Mouse (Mus musculus): Measurements from ENCODE around the gene Tcstv3.
"Not testable (repeated sequence)": the region's sequence is repeated elsewhere in the genome, so short reads cannot be mapped to it uniquely, and the experiment has no call there.

Gene Tcstv3

DNA sequence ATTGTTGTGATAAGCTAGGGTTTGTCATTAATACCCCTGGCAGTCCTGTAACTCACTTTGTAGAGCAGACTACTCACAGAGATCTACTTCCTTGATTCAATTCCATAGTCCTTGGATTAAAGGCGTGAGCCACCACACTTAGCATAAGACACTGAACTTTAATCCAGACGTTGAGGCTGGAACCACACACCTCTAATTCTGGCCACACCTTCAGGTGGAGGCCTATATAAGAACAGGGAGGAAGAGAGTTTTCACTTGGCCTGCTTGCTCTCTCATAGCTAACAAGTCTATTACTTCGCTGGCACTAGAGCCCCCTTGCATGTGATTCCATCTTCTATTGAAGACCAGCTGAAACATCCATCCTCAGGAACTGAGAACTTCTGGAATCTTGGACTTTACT lies at the start of gene Tcstv3:
Gene Tcstv3 (plus strand): TSS at position 301 of the 400 bp plus-strand sequence.
- DNase-seq (ENCODE audit: low spot score in 2 of 2) = not testable (repeated sequence)

DNA sequence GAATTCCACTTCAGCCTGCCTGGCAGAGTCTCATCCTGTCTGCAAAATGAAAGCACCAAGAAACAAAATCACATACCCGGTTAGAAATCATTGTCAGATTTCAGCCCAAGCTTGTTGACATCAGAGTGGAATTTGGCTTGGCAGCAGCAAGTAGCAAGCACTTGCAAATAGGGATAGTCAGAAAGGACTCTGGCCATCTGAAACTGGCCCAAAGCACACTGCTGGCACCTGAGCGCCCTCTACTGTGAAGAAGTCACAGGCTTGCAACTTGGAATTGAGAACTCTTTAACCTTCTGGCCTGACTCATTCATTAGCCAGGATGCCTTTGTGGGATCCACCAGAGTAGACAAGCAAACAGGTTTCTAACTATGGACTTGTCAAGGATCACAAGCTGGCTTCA lies 38.8 kb upstream of the Tcstv3 start:
- not testable (repeated sequence) for DNase-seq (ENCODE audit: low spot score in 2 of 2)

DNA sequence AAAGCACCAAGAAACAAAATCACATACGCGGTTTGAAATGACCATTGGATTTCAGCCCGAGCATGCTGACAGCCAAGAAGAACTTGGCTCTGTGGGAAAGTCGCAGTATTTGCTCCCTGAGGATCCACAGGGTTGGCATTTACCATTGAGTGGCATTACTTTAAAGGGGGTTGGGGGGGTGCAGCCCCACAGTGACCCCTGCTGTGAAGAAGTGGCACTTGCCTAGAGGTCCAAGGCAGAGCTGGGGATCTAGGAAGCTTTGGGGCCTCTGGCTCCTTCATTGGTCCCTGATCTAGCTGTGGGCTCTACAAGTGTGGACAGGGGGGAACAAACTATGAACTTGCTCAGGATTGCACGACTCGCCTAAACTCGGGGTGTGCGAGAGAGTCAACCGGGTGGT lies 37.9 kb upstream of the Tcstv3 start:
- no peak for DNase-seq (ENCODE audit: low spot score in 2 of 2)

DNA sequence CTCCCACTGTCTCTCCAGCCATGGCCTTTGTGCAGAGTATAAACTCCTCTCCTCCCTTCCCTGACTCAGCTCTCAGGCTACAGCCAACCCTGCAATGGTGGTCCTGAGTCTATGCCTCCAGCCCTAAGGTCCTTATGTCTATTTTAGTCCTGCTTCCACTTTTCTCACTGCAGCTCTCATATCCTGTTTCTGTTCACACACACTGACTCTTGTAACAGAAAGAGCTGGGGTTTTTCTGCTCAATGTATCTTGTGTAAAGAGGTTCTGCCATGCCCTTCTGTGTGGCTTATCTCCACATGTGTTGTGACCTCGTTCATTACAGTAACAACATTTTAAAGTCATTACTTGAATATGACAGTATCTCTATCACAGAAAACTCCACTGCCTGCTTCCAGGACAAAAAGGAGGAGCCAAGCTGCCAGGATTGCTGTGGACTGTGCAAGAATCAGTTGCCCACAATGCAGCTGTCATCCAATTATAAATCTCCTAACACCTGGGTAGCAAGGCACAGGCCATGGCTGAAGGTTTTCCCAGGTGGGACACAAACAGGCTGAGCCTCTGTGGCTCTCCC lies 17.3 kb upstream of the Tcstv3 start:
- no peak for DNase-seq (ENCODE audit: low spot score in 2 of 2)

DNA sequence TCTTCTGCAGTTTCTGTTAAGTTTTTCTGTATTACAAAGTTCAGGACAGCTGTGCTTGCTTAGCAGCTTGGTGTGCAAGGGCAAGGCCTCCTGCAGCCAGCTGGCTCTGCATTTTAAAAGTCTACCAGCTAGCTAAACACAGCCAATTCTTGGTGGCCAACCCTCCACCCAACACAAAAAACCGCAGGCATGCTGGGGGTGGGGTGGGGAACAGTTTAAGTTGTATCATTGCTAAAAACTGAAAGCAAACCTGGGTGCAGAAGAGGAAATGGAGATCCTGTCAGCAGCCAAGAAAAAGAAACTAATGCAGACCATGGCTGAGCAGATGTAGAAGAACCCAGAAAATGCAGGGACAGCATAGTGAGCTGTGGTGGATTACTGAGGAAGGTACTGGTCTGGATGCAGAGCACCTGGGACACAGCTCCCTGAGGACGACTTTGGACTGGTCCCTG lies 16.7 kb upstream of the Tcstv3 start, which contains the start of gene BC147527:
Gene BC147527 (plus strand): TSS at position 402 of the 452 bp plus-strand sequence.
- no peak for DNase-seq (ENCODE audit: low spot score in 2 of 2)

DNA sequence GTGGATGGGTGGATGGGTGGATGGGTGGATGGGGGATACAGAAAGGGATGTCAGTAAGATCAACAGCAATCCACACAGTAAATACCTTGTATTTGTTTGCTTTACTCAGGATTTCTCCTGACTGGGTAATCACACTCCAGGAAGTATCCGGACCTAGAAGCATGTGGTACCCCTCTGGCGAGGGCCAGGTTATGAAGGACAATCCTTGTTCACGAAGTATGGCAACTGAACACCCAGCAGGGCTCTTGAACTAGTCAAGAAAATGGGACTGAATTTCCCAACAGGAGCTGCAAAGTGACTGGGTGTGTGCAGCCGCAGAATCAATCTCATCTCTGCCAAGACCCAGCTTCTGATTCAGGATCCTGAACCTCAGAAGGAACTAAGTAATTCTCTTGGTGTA lies 15.8 kb upstream of the Tcstv3 start:
- DNase-seq (ENCODE audit: low spot score in 2 of 2) = no peak

DNA sequence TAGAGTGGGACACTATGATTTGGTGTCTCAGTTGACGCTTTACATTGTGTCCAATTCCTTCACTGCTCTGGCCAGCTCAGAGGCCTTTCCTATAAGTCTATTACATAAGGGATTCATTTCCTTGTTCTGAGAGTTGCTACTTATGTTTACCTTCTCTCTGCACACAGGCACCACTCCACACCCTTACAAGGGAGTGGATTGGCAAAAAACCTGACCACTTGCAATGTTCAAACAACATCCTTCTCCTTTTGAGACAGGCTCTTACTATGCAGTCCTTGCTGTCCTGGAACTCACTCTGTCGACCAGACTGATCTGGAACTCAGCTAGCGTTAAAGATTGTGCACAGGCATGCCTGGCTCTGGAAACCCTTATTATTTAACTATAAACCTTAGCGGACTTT lies 5.9 kb upstream of the Tcstv3 start:
- DNase-seq (ENCODE audit: low spot score in 2 of 2) = no peak

DNA sequence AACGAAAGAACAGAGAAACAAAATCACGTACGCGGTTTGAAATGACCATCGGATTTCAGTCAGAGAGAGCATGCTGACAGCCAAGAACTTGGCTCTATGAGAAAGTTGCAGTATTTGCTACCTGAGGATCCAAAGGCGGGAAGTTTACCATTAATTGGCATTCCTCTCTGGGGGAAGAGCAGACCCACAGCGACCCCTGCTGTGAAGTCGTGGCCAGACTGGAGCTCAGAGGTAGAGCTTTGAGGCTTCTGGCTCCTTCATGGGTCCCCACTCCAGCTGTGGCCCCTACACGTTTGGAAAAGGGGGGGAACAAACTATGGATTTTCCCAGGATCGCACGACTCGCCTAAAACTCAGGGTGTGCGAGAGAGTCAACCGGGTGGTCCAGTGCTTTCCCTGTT lies 3.1 kb upstream of the Tcstv3 start:
- DNase-seq (ENCODE audit: low spot score in 2 of 2) = no peak

DNA sequence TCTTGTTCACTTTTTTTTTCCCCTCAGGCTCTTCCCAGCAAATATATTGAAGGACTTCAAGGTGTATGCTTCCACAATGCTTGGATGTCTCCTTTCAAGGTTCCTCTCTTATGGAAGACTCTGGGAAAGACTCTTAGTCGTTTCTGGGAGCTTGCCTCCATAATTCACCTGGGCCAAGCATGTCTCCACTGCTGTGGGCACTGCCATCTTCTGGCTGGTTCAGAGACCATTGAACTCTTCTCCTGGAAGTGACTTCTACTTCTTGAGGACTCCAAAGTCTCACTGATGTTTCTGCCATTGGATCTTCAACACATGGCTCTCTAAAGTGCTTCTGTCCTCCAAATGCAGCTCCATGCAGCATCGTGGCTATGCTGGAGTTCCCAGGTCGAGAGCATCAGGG lies 3.5 kb downstream of the Tcstv3 start:
- DNase-seq (ENCODE audit: low spot score in 2 of 2) = no peak

DNA sequence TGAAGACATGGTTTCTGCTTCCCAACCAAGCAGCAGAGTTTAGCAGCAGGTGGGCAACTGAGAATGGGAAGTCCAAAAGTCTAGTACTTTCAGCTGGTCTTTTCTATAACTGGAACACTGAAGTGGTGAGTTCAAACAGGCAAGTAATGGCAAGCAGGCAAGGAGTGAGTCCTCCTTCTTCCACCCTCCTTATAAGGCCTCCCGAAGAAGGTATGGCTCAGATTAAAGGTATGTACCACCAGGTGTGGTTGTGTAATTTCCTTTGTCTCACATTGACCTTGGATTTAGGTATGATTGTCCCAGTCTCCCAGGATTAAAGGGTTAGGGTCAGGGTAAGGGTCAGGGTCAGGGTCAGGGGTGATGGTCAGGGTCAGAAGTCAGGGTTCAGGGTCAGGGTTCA lies 4.0 kb downstream of the Tcstv3 start:
- DNase-seq (ENCODE audit: low spot score in 2 of 2) = no peak

Measured in urinary bladder, postnatal 36 days (tissue).